Mouse (Mus musculus): Measurements from ENCODE around the gene Ccser2.

Gene Ccser2

DNA sequence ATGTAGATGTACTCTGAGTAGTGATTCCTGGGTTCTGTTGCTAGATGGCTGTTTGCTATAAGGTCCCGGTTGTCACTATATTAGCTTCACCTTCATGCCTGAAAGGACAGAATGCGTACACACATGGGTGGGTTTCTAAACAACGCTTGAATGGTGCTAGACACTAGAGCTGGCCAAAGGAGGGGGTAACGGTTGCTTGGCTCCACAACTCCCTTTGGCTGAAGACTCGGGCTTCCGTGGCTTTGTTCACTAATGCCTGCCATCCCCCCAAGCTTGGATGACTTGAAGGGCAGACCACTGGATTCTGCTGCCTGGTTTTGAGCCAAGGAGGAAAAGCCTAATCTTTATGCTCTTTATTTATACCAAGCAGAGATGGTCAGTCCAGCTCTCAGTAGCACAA is 98.3 kb downstream of the Ccser2 start:
- in situ Hi-C loops (cut with MboI, MseI), result no loop called here

DNA sequence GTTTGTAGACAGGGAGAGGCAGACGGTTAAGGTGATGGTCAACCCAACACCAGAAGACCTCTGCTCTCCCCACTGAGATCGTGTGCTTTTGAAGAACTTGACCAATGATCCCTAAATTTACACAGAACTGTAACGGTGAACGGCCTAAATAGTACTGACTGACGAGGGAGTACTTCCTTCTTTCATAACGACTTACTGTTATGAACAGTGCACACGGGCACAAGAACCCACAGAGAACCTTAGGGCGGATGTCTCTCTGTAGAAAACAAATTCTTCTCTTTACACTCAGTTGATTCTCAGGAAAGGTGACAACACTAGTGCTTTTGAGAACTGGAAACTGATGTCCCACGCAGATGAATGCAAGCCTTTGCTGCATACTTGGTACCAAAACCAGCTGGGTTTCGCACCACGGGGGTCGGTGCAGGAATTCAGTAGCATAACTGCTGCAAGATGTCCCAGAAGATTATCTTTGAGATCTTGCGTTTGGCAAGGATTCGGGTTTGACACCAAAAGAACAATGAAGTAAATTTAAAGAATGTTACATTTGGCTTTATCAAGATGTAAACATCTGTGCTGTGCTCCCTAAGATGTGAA is 99.7 kb downstream of the Ccser2 start:
- in situ Hi-C loops (cut with MboI, MseI), result loop anchor here (5.0 kb wide), 1 partner anchor 53 kb away; no protein-coding TSS in a partner anchor

DNA sequence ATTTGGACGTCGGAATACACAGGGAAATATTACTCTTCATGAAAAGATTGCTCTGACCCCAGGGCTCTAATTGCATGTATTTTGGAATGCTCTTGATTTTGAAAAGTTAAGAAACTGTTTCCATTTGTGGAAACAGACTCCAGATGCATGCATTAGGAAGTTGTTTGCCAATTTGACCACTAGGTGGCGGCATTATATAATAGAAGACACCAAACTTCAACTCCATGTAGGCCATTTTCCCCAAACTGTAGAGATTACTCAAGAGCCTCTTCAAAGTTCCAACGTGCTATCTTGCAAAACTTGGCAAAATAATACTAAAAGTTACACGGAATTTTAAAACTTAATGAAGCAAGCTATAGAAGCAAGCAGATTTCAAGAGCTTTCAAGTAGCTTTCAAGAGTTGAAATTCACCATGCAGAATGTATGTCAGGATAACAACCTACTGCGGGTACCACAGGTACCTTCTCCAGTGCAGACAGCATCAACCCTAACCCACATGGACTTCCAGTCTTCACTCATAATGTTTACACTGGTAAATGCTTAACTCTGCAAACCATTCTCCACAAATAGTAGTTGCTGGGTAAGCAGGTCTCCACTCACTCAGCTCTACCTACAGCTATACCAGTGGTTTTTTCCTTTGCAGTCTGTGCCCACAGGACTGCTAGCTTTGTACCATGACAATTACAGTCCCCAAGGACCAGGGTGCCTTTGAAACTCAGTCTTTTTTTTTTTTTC is 101.4 kb downstream of the Ccser2 start:
- in situ Hi-C loops (cut with MboI, MseI), result loop anchor here (5.0 kb wide), 1 partner anchor 55 kb away; no protein-coding TSS in a partner anchor

DNA sequence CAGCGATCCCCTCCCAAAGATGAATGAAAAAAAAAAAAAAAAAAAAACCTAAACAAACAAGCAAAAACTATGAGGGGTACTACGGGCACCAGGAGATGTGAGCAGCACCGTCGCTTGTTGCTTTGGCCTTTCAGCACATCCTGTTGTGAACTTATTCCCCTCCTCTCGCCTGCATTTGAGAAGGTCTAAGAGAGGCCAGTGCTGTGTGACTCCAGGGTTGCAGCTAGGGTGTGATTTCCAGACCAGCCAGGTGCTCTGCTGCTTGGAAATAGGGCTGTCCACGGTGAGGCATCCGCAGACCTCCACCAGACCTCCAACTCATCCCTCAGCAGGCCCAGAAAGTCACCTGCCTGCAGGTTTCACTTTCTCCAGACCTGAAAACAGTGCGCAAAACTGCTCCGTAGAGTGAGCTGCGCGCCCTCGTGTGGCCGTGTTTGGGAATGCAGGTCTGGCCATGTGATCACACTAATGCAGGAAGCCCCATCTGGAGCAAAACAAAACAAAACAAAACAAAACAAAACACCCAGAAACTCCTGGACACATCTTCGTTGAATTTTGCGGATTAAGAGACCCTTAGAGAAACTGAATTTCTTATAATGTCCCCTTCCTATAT is 104.6 kb downstream of the Ccser2 start:
- in situ Hi-C loops (cut with MboI, MseI), result loop anchor here (5.0 kb wide), 2 partner anchors 173 to 268 kb away; no protein-coding TSS in a partner anchor

DNA sequence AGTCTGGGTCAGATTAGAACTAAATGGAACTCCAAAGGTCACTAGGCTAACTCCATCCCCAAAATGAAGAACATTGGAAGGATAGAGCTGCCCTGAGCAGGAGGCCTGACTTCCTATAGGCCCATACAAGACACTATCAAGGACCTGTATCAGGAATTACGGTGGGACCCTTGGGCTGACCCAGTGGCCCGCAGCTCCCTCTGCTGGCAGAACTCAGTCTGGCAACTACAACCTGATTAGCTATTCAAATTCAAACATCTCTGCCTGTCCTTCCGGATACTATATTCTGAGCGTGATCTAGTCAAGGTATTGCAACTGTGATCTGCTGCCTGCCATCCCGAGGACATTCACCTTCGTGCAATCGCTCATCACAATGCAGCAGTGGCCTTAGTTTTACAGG is 106.2 kb downstream of the Ccser2 start:
- in situ Hi-C loops (cut with MboI, MseI), result loop anchor here (5.0 kb wide), 2 partner anchors 175 to 270 kb away; no protein-coding TSS in a partner anchor

DNA sequence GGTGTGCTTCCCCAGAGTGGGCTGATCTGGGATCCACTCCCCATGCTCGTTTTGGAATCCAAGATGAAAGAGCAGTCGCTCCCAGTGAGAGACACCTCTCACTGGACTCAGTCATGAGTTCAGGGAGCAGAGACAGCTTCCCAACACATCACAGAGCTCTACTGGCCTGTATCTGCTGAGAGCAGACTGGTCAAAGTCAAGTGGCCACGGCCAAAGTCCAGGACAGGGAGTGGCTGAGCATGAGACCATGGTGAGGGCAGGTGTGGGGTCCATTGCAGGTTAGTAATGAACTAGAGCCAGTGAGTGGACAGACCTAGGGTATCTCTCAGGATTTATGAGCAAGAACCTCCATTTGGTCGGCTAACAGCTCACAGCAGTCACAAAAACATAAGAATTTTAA is 109.6 kb downstream of the Ccser2 start:
- in situ Hi-C loops (cut with MboI, MseI), result no loop called here

- in situ Hi-C loops (cut with MboI, MseI), result no loop called here
Observed at GRCm38 (mm10) chr14:36852972-36853371, 115.6 kb downstream of the Ccser2 start.

DNA sequence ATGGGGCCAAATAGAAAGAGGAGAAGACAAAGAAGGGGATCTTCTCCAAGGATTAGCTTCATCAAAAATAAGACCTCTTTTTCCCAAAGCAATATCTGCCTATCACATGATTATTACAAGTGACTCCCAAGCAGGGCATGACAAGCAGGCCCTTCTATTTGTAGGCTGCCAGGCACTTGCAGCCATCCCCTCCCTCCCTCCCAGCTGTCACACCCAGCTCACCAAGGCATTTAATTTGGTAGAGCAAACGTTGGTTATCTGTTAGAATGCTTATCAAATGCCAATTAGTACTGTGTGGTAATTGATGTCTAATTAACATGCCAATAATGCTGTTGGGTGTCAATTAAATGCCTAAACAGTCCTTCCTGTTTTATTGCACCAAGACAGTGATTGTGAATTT is 119.7 kb downstream of the Ccser2 start:
- in situ Hi-C loops (cut with MboI, MseI), result no loop called here
